Mouse (Mus musculus): ENCODE results near the gene Pax8.

- TF ChIP-seq CTCF (IDR thresholded peaks at IDR 0.05; ENCODE audit: borderline replicate concordance, insufficient read depth, low read depth, low read length), result no peak
- TF ChIP-seq POLR2A (IDR thresholded peaks at IDR 0.05; ENCODE audit: borderline replicate concordance, insufficient read depth, low read length), result no peak
Observed at GRCm38 (mm10) chr2:24454429-24455011, 20.9 kb downstream of the Pax8 start.

All from cerebellum, adult 2 months (tissue).